Mouse (Mus musculus) liver, postnatal 0 days (tissue): ENCODE measurements around the gene Arrb1.

Experiments used
- CTCF ChIP-seq: sonication (generic); IDR thresholded peaks from 2 replicates; pipeline ENCODE4 v1.5.1; 2016; ENCODE audit warnings: antibody characterized with exemption, low read depth
- EP300 ChIP-seq: IDR thresholded peaks from 2 replicates; pipeline ENCODE4 v1.6.1; 2016; ENCODE audit warnings: antibody characterized with exemption, low read depth, mild to moderate bottlenecking

DNA sequence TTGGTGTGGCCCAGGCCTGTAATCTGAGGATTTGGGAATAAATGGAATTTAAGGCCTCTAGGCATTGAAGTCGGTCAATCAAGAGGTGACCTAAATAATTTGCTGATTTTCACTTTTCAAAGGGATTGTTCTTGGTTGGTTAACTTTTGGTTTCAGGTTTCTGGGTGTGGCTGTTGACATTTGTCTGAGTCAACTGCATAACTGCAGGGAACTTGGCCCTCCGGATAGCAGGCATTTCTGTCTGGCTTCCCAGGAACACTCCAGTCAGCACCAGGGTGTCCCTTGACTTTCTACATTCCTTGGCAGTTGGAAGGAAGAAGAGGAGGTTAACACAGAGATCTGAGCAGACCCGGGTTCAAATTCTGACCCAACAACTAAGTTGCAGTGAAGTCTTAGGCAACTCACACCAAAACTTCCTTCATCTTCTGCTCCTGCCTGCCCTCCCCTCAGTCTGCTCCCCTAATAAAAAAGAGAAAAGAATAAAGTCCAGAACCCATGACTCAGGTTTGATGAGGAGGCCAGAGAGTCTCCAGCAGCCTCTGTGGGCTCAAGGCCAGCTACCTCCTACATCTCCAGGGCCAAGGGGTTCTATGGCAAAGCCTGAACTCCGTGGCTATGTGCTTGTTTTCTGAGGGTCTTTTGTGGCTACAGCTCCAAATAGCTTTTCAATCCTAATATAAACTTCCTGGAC is 16.2 kb upstream of the Arrb1 start:
- no peak for TF ChIP-seq CTCF
- no peak for TF ChIP-seq EP300
